Mouse (Mus musculus) cortical plate, adult 2 months (tissue): Measurements from ENCODE around the gene Eno1.
"Not testable (repeated sequence)": the region's sequence is repeated elsewhere in the genome, so short reads cannot be mapped to it uniquely, and the experiment has no call there.

Source experiments
- CTCF ChIP-seq: fragments of 200-500 bp; IDR thresholded peaks from 2 replicates; pipeline ENCODE4 v1.5.1; 2011; ENCODE audit warnings: mild to moderate bottlenecking, control low read depth, low read length; ENCODE audit not compliant: insufficient read depth; ENCODE audit errors: extremely low read depth
- POLR2A ChIP-seq: fragments of 200-500 bp; IDR thresholded peaks from 2 replicates; pipeline ENCODE4 v1.6.1; 2011; ENCODE audit warnings: mild to moderate bottlenecking, low read length, control low read depth; ENCODE audit not compliant: insufficient read depth; ENCODE audit errors: extremely low read depth

GRCm38 (mm10) chr4:150270718-150271117 lies 34.2 kb downstream of the Eno1 start:
- not testable (repeated sequence) for TF ChIP-seq CTCF, POLR2A
